In genomic region chr4:142856626-142857025, GRCm38 (mm10) we compare ENCODE assay signal across 8 mouse cellular contexts.
DNase-seq lines count a peak whose midpoint lies in the region; ATAC-seq and TF ChIP-seq lines count a peak whose summit lies in the region.

No protein-coding gene starts in this region.

- H3K9me3 ChIP-seq in hindbrain, embryonic 15.5 days, result no peaks in the 10 kb centered on the region
- no peaks in the 10 kb centered on the region for H3K9me3 ChIP-seq in hindbrain, embryonic 11.5 days (ENCODE audit: control insufficient read depth, low read length)
- H3K9me3 ChIP-seq in intestine, postnatal 0 days (ENCODE audit: control insufficient read depth), result no peaks in the 10 kb centered on the region

- intact Hi-C loops in heart, postnatal 36 days (cut with DNase I), result no loop called here

- H3K36me3 ChIP-seq in hindbrain, embryonic 15.5 days, result no peaks in the 10 kb centered on the region
- H3K36me3 ChIP-seq in hindbrain, embryonic 11.5 days (ENCODE audit: control insufficient read depth, insufficient read depth, low read length), result no peaks in the 10 kb centered on the region
- no peaks in the 10 kb centered on the region for H3K36me3 ChIP-seq in intestine, postnatal 0 days (ENCODE audit: control insufficient read depth, insufficient read depth)

- H3K4me3 ChIP-seq in hindbrain, embryonic 15.5 days, result no peak overlapping the region
- no peak overlapping the region for H3K4me3 ChIP-seq in hindbrain, embryonic 11.5 days (ENCODE audit: low read depth, low read length)
- H3K4me3 ChIP-seq in intestine, postnatal 0 days (ENCODE audit: low read depth, low read length), result no peak overlapping the region

- H3K9ac ChIP-seq in hindbrain, embryonic 15.5 days, result no peak overlapping the region
- H3K9ac ChIP-seq in hindbrain, embryonic 11.5 days (ENCODE audit: low read depth, low read length), result no peak overlapping the region
- no peak overlapping the region for H3K9ac ChIP-seq in intestine, postnatal 0 days (ENCODE audit: low read depth, low read length)

- H3K27ac ChIP-seq in hindbrain, embryonic 15.5 days (replicated peaks), result 0 out of 2 replicates have a peak overlapping the region, but pooled peaks have one; percentile 10
- H3K27ac ChIP-seq in hindbrain, embryonic 11.5 days (ENCODE audit: low read depth, low read length), result no peak overlapping the region
- H3K27ac ChIP-seq in intestine, postnatal 0 days (ENCODE audit: low read depth, low read length), result no peak overlapping the region

- WGBS in hindbrain, embryonic 15.5 days, result 37% methylated on average over 6 of the region's 6 CpGs
- WGBS in hindbrain, embryonic 11.5 days, result 77% methylated on average over 6 of the region's 6 CpGs
- 55% methylated on average over 6 of the region's 6 CpGs for WGBS in intestine, postnatal 0 days

- no peak overlapping the region for H3K4me2 ChIP-seq in hindbrain, embryonic 15.5 days
- H3K4me2 ChIP-seq in hindbrain, embryonic 11.5 days (replicated peaks; ENCODE audit: low read depth, low read length), result no peak overlapping the region
- H3K4me2 ChIP-seq in intestine, postnatal 0 days (replicated peaks; ENCODE audit: low read depth), result no peak overlapping the region

- DNase-seq in hindbrain, embryonic 11.5 days (ENCODE audit: low spot score), result no peak
- DNase-seq in adrenal gland, adult 2 months, result peak; percentile 78
- DNase-seq in cerebellum, adult 9-10 months, result peak; percentile 97
- peak; percentile 47 to 50 for DNase-seq in heart, postnatal 36 days
- DNase-seq in ovary, postnatal 36 days (ENCODE audit: low spot score), result peak; percentile 48
- no peak for DNase-seq in spleen, postnatal 36 days (ENCODE audit: low spot score in 2 of 2)

- ATAC-seq in hindbrain, embryonic 15.5 days (ENCODE audit: low FRiP score, low read depth), result peak; percentile 51
- ATAC-seq in hindbrain, embryonic 11.5 days (ENCODE audit: low FRiP score), result no peak
- ATAC-seq in intestine, postnatal 0 days, result no peak

- H3K4me1 ChIP-seq in hindbrain, embryonic 15.5 days (replicated peaks), result peaks cover 12% of the 10 kb centered on the region
- H3K4me1 ChIP-seq in hindbrain, embryonic 11.5 days (replicated peaks; ENCODE audit: control insufficient read depth, insufficient read depth, low read length), result no peaks in the 10 kb centered on the region
- no peaks in the 10 kb centered on the region for H3K4me1 ChIP-seq in intestine, postnatal 0 days (replicated peaks; ENCODE audit: control insufficient read depth, insufficient read depth, low read length)

- no peaks in the 10 kb centered on the region for H3K27me3 ChIP-seq in hindbrain, embryonic 15.5 days
- H3K27me3 ChIP-seq in hindbrain, embryonic 11.5 days (ENCODE audit: control insufficient read depth, insufficient read depth, low read length), result no peaks in the 10 kb centered on the region
- H3K27me3 ChIP-seq in intestine, postnatal 0 days (replicated peaks; ENCODE audit: control insufficient read depth, insufficient read depth, low read length), result no peaks in the 10 kb centered on the region

- no peak for TF ChIP-seq CTCF in intestine, postnatal 0 days (IDR thresholded peaks at IDR 0.05; ENCODE audit: low read depth)

Comparison
In these comparisons a context has a peak if more than half of its experiments do, and no peak if none do; other contexts are left out.
1. DNase-seq: peak in adrenal gland, adult 2 months (single experiment), cerebellum, adult 9-10 months (single experiment), heart, postnatal 36 days (2 of 2) and ovary, postnatal 36 days (single experiment); none in hindbrain, embryonic 11.5 days (single experiment) and spleen, postnatal 36 days (0 of 2).